Mouse (Mus musculus) lung, postnatal 0 days (tissue): Measurements from ENCODE around the gene Slfnl1.

Experiments used
- CTCF ChIP-seq: IDR thresholded peaks from 2 replicates; pipeline ENCODE4 v1.5.1; 2016; ENCODE audit warnings: antibody characterized with exemption, mild to moderate bottlenecking
- EP300 ChIP-seq: IDR thresholded peaks from 2 replicates; pipeline ENCODE4 v1.6.1; 2016; ENCODE audit warnings: antibody characterized with exemption, mild to moderate bottlenecking, control low read depth

- TF ChIP-seq CTCF (no peak), EP300 (peak; percentile 49; the same call in 1 of the 2 replicates)
Observed at GRCm38 (mm10) chr4:120517335-120517734, 14.7 kb upstream of the Slfnl1 start.
